Comparison of ENCODE assay signal across 14 mouse cellular contexts in the genomic region with DNA sequence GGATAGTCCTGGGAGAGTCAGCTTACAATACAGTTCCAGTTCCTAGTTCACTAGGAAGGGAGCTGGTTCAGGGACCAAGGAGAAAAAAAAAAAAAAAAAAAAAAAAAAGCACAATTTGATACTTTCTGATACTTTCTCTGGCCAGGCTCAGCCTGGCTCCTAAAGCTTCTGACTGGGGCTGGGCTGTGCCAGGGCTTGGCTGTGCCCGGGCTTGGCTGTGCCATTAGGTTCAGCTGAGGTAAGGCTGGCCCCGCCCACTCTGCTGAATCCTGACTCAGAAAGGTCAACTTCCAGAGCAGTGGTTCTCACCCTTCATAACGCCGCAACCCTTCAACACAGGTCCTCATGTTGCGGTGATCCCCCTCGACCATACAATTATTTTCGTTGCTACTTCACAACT. TPM values are rescaled to one million over a fixed set of nuclear protein-coding genes. Genes with fewer than 3 reads are reported as not detected.
A peak's percentile ranks its signal among the peaks of the same experiment; 100 is the strongest.
DNase-seq lines count a peak whose midpoint lies in the region; ATAC-seq lines count a peak whose summit lies in the region.
"Had no signal": no experiment of that assay in that cellular context is flagged by ENCODE, and none has a peak within 500 bp of the region (broad histone marks: within the 10 kb centered on the region; RNA-seq: fewer than 3 reads in every experiment).

No protein-coding gene starts in this region.

- no peak overlapping the region for H3K27ac ChIP-seq in hindbrain, embryonic 16.5 days (ENCODE audit: low read depth, low read length)
- no peak overlapping the region for H3K27ac ChIP-seq in intestine, embryonic 16.5 days (ENCODE audit: low read length)
- H3K27ac ChIP-seq: forebrain, embryonic 12.5 days; hindbrain, embryonic 10.5 days; neural tube, embryonic 13.5 days had no signal

- WGBS in hindbrain, embryonic 16.5 days, result 88% methylated on average over 7 of the region's 7 CpGs
- WGBS in intestine, embryonic 16.5 days, result 80% methylated on average over 7 of the region's 7 CpGs

- intact Hi-C loops in heart, postnatal 36 days (cut with DNase I), result no loop called here

- no peak overlapping the region for H3K9ac ChIP-seq in hindbrain, embryonic 16.5 days (ENCODE audit: low read depth, low read length)
- no peak overlapping the region for H3K9ac ChIP-seq in intestine, embryonic 16.5 days (ENCODE audit: low read depth, low read length)
- H3K9ac ChIP-seq: forebrain, embryonic 12.5 days; neural tube, embryonic 13.5 days had no signal

- no peaks in the 10 kb centered on the region for H3K4me1 ChIP-seq in hindbrain, embryonic 16.5 days (ENCODE audit: control insufficient read depth, insufficient read depth, low read depth, low read length)
- H3K4me1 ChIP-seq in intestine, embryonic 16.5 days (ENCODE audit: control insufficient read depth, insufficient read depth, low read length), result peaks cover 6% of the 10 kb centered on the region; the same call in 1 of the 2 replicates
- H3K4me1 ChIP-seq: neural tube, embryonic 13.5 days had no signal

- no peak overlapping the region for H3K4me2 ChIP-seq in hindbrain, embryonic 16.5 days (ENCODE audit: low read length)
- no peak overlapping the region for H3K4me2 ChIP-seq in intestine, embryonic 16.5 days (ENCODE audit: low read depth, low read length)
- H3K4me2 ChIP-seq: forebrain, embryonic 12.5 days; neural tube, embryonic 13.5 days had no signal

- H3K36me3 ChIP-seq in hindbrain, embryonic 16.5 days (ENCODE audit: control insufficient read depth, insufficient read depth, low read length), result no peaks in the 10 kb centered on the region
- H3K36me3 ChIP-seq in intestine, embryonic 16.5 days (ENCODE audit: control insufficient read depth, insufficient read depth, low read length), result no peaks in the 10 kb centered on the region
- H3K36me3 ChIP-seq: forebrain, embryonic 12.5 days; G1E; hindbrain, embryonic 10.5 days; neural tube, embryonic 13.5 days had no signal

- H3K4me3 ChIP-seq in hindbrain, embryonic 16.5 days (ENCODE audit: low read length), result no peak overlapping the region
- no peak overlapping the region for H3K4me3 ChIP-seq in intestine, embryonic 16.5 days (ENCODE audit: low read length)
- H3K4me3 ChIP-seq: forebrain, embryonic 12.5 days; hindbrain, embryonic 10.5 days; neural tube, embryonic 13.5 days had no signal

- no peaks in the 10 kb centered on the region for H3K27me3 ChIP-seq in hindbrain, embryonic 16.5 days (replicated peaks; ENCODE audit: control insufficient read depth, insufficient read depth, low read length)
- H3K27me3 ChIP-seq in intestine, embryonic 16.5 days (replicated peaks; ENCODE audit: control insufficient read depth, insufficient read depth, low read length), result no peaks in the 10 kb centered on the region
- H3K27me3 ChIP-seq: forebrain, embryonic 12.5 days; neural tube, embryonic 13.5 days had no signal

- H3K9me3 ChIP-seq in hindbrain, embryonic 16.5 days (ENCODE audit: control insufficient read depth, low read length), result no peaks in the 10 kb centered on the region; the same call in 1 of the 2 replicates
- H3K9me3 ChIP-seq in intestine, embryonic 16.5 days (ENCODE audit: control insufficient read depth, low read length), result no peaks in the 10 kb centered on the region
- H3K9me3 ChIP-seq: forebrain, embryonic 12.5 days; neural tube, embryonic 13.5 days had no signal

- DNase-seq in right cerebral cortex, postnatal 14 days, result peak; percentile 38
- DNase-seq in right cerebral cortex, adult 2 months (ENCODE audit: low spot score in 2 of 2), result no peak
- peak; percentile 94 for DNase-seq in gastrocnemius, adult 18-20 months (ENCODE audit: low spot score)
- peak; percentile 75 to 79 for DNase-seq in heart, postnatal 36 days
- DNase-seq in testis, postnatal 10 days (ENCODE audit: low spot score), result peak; percentile 97
- no peak for DNase-seq in frontal cortex, postnatal 10 days (ENCODE audit: low spot score in 2 of 2)
- DNase-seq: layer of hippocampus, adult 9-11 months had no signal

- no peak for ATAC-seq in hindbrain, embryonic 16.5 days
- no peak for ATAC-seq in intestine, embryonic 16.5 days

RNA-seq across cellular contexts. Expression of gene Rsph1, which starts 16.8 kb away (rescaled TPM):
- 10 to 100 TPM in 1 of 2 experiments, 1 to 10 TPM in 1; 2.4 to 11.6 TPM for total RNA-seq in gastrocnemius, adult 18-20 months (2021)
- 1 to 10 TPM; 1.0 to 1.2 TPM for total RNA-seq in heart, postnatal 36 days (2021)
- 6.4 and 8.8 TPM in 2 replicates for polyA plus RNA-seq in hindbrain, embryonic 16.5 days (2015; fragmentation: Nextera tagmentation; extraction: Ambion mirVana)
- 0.88 and 0.94 TPM in 2 replicates for polyA plus RNA-seq in intestine, embryonic 16.5 days (2015; fragmentation: Nextera tagmentation; extraction: Ambion mirVana)
- total RNA-seq: G1E had no signal
- polyA plus RNA-seq: G1E had no signal

RNA-seq across cellular contexts. Expression of gene Slc37a1, which starts 26.2 kb away (rescaled TPM):
- 1 to 10 TPM; 3.7 to 5.9 TPM for total RNA-seq in gastrocnemius, adult 18-20 months (2021)
- 10 to 100 TPM; 11.1 to 12.5 TPM for total RNA-seq in heart, postnatal 36 days (2021)
- polyA plus RNA-seq in hindbrain, embryonic 16.5 days (2015; fragmentation: Nextera tagmentation; extraction: Ambion mirVana), result 8.6 and 10.9 TPM in 2 replicates
- 21.1 and 21.5 TPM in 2 replicates for polyA plus RNA-seq in intestine, embryonic 16.5 days (2015; fragmentation: Nextera tagmentation; extraction: Ambion mirVana)
- polyA plus RNA-seq: G1E had no signal

RNA-seq across cellular contexts. Expression of gene Ubash3a, which starts 52.8 kb away (rescaled TPM):
- not detected for total RNA-seq in gastrocnemius, adult 18-20 months (2021)
- not detected for total RNA-seq in heart, postnatal 36 days (2021)
- polyA plus RNA-seq in hindbrain, embryonic 16.5 days (2015; fragmentation: Nextera tagmentation; extraction: Ambion mirVana), result 0.15 TPM in 1 of 2 replicates, not detected in the other
- polyA plus RNA-seq in intestine, embryonic 16.5 days (2015; fragmentation: Nextera tagmentation; extraction: Ambion mirVana), result 0.38 and 0.45 TPM in 2 replicates
- polyA plus RNA-seq: cortical plate, adult 2 months; G1E; neural tube, embryonic 13.5 days had no signal

Comparison
In these comparisons a context has a peak if more than half of its experiments do, and no peak if none do; other contexts are left out.
1. DNase-seq: peak in right cerebral cortex, postnatal 14 days (single experiment), gastrocnemius, adult 18-20 months (single experiment), heart, postnatal 36 days (2 of 2) and testis, postnatal 10 days (single experiment); none in right cerebral cortex, adult 2 months (0 of 2) and frontal cortex, postnatal 10 days (0 of 2).